Mouse (Mus musculus) cortical plate, adult 2 months (tissue): ENCODE measurements around the gene S1pr3.

Experiments used
- CTCF ChIP-seq: fragments of 200-500 bp; IDR thresholded peaks from 2 replicates; pipeline ENCODE4 v1.5.1; 2011; ENCODE audit warnings: mild to moderate bottlenecking, control low read depth, low read length; ENCODE audit not compliant: insufficient read depth; ENCODE audit errors: extremely low read depth
- POLR2A ChIP-seq: fragments of 200-500 bp; IDR thresholded peaks from 2 replicates; pipeline ENCODE4 v1.6.1; 2011; ENCODE audit warnings: mild to moderate bottlenecking, low read length, control low read depth; ENCODE audit not compliant: insufficient read depth; ENCODE audit errors: extremely low read depth

GRCm38 (mm10) chr13:51442922-51443321 is 34.5 kb downstream of the S1pr3 start:
- TF ChIP-seq CTCF (no peak), POLR2A (no peak)
